Mouse (Mus musculus) thymus, adult 2 months (tissue): ENCODE measurements around the gene Flywch2.

Experiments
- CTCF ChIP-seq: fragments of 200-500 bp; IDR thresholded peaks from 2 replicates; pipeline ENCODE4 v1.5.1; 2012; ENCODE audit warnings: mild to moderate bottlenecking, control low read depth, low read length, moderate library complexity, borderline replicate concordance; ENCODE audit not compliant: control insufficient read depth, poor library complexity, insufficient read depth; ENCODE audit errors: extremely low read depth
- POLR2A ChIP-seq: fragments of 200-500 bp; IDR thresholded peaks from 2 replicates; pipeline ENCODE4 v1.6.1; 2012; ENCODE audit warnings: mild to moderate bottlenecking, low read length, control low read depth, moderate library complexity; ENCODE audit not compliant: control insufficient read depth, poor library complexity, insufficient read depth; ENCODE audit errors: extremely low read depth

DNA sequence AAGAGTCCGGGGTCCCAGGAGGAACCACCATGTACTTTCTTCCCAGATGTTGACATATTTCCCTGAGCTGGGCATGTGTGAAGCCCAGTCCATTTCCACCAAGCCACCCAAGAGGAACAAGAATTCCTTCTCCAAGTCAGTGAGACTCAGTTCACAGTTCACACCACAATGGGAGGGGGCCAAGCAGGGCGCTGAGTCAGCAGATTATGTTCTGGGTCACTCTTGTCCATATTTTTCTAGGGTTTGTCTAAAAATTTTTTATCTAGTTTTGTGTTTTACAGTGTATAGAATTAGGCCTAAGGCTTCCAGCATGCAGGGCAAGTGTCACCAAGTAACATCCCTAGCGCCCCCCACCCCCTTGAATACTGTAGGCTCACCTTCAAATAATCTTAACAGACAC lies 24.7 kb downstream of the Flywch2 start:
- TF ChIP-seq CTCF (no peak), POLR2A (no peak)
